Mouse (Mus musculus): ENCODE data around the gene Nxpe4. TPM values are rescaled to one million over a fixed set of nuclear protein-coding genes. Genes with fewer than 3 reads are reported as not detected.
"Not testable (repeated sequence)": the region's sequence is repeated elsewhere in the genome, so short reads cannot be mapped to it uniquely, and the experiment has no call there.

Nxpe4 gene
- polyA plus RNA-seq, 1 experiment from 2014 or later = 8.9 TPM

DNA sequence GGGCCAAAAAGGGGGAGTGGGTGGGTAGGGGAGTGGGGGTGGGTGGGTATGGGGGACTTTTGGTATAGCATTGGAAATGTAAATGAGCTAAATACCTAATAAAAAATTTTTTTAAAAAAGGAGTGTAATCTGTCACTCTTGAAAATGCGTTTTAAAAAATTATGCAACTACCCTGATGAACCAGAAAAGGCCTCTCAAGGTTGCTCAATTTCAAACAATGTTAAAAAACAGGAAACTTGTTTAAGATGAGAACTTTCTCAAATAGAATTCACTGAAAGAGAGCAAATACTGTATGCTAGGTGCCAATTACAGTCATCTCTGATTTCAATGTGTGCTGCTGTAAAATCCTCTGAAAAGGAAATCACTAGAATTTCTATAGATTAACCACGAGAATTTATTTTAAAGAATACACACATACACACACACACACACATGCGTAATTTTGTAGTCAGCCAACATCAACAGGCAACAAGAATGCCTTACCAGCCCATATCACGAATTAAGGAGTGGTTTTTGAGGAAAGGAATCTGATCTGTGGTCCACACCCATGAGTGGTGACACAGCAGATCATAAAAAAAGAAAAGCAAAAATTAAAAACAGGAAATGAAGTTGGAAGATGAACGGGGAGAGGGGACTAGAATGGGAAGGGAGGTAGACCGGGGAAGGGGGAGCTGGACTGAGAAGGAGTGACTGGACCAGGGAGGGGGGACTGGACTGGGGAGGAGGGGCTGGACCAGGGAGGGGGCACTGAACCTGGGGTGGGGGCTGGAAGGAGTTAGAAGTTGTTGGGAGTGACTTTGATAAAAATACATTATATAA, 248.6 kb downstream of the Nxpe4 start:
- no peaks in the 10 kb centered on the region for H3K9me3 ChIP-seq (ENCODE audit: control insufficient read depth, low read length)
- H3K4me3 ChIP-seq (ENCODE audit: low read length) = no peak overlapping the region
- H3K27me3 ChIP-seq (ENCODE audit: control insufficient read depth, insufficient read depth, low read depth, low read length) = no peaks in the 10 kb centered on the region
- no peak overlapping the region for H3K27ac ChIP-seq (ENCODE audit: low read length)
- no peak for ATAC-seq (ENCODE audit: low read depth)
- no peaks in the 10 kb centered on the region for H3K36me3 ChIP-seq (ENCODE audit: control insufficient read depth, insufficient read depth, low read length)
- no peak overlapping the region for H3K4me2 ChIP-seq (ENCODE audit: low read depth, low read length)
- no peak overlapping the region for H3K9ac ChIP-seq (ENCODE audit: low read length)
- 56% methylated on average over 6 of the region's 6 CpGs for WGBS
- H3K4me1 ChIP-seq (replicated peaks; ENCODE audit: control insufficient read depth, insufficient read depth, low read length) = no peaks in the 10 kb centered on the region

DNA sequence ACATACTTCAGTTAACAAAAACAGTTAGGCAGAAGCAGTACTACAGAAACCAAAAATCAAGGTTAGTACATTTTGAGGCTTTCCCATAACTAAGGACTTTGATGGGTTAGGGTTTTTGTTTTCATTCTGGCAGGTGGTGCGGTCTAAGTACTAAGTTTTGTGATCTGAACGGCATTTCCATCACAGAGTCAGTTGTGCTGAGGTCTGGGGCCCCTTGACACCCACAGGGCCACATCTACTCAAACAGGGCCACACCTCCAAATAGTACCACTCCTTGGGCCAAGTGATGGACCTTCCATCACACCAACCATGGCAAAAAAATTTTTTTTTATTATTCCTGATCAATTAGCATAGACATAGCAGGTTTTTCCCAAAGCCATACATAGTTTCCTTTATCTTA, 251.8 kb downstream of the Nxpe4 start:
- WGBS = 80% methylated on average over 2 of the region's 2 CpGs
- Histone ChIP-seq H3K4me1 (replicated peaks; ENCODE audit: control insufficient read depth, insufficient read depth, low read length) (no peaks in the 10 kb centered on the region), H3K9me3 (ENCODE audit: control insufficient read depth, low read length) (no peaks in the 10 kb centered on the region), H3K27ac (ENCODE audit: low read length) (no peak overlapping the region), H3K4me3 (ENCODE audit: low read length) (no peak overlapping the region), H3K4me2 (ENCODE audit: low read depth, low read length) (no peak overlapping the region), H3K9ac (ENCODE audit: low read length) (no peak overlapping the region), H3K36me3 (ENCODE audit: control insufficient read depth, insufficient read depth, low read length) (no peaks in the 10 kb centered on the region), H3K27me3 (ENCODE audit: control insufficient read depth, insufficient read depth, low read depth, low read length) (no peaks in the 10 kb centered on the region)
- no peak for ATAC-seq (ENCODE audit: low read depth)

DNA sequence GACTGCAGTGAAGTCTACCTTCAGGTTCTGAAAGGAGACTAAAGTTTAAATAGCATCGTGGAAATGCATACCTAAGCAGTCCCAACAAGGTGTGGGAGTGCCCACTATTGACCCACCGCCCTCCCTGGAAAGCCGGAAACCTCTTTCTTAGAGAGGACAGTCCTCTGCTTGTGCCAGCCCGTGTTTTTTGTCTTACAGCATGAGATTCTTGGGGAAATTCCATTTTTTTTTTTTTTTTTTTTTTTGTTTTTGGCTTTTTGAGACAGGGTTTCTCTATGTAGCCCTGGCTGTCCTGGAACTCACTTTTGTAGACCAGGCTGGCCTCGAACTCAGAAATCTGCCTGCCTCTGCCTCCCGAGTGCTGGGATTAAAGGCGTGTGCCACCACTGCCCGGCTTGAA, 255.5 kb downstream of the Nxpe4 start:
- not testable (repeated sequence) for H3K9ac ChIP-seq (ENCODE audit: low read length); H3K4me2 ChIP-seq (ENCODE audit: low read depth, low read length); H3K27me3 ChIP-seq (ENCODE audit: control insufficient read depth, insufficient read depth, low read depth, low read length); H3K9me3 ChIP-seq (ENCODE audit: control insufficient read depth, low read length); H3K27ac ChIP-seq (ENCODE audit: low read length); H3K36me3 ChIP-seq (ENCODE audit: control insufficient read depth, insufficient read depth, low read length); H3K4me3 ChIP-seq (ENCODE audit: low read length); ATAC-seq (ENCODE audit: low read depth); H3K4me1 ChIP-seq (replicated peaks; ENCODE audit: control insufficient read depth, insufficient read depth, low read length)
- WGBS = 86% methylated on average over 8 of the region's 8 CpGs

DNA sequence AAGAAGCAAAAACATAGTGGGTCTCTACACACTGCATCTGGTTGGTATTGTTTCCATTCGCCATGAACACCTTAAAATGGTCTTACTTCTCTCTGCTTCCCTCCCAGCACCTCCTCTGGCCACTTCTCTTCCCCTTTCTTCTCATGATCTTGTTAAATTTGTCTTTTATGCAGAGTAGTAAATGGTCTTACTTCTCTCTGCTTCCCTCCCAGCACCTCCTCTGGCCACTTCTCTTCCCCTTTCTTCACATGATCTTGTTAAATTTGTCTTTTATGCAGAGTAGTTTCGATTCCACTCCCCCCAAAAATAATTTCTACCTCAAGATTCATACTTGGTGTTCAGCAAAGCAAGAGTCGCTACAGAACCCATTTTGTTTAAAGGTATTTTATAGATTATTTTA, 256.2 kb downstream of the Nxpe4 start:
- no peak for ATAC-seq (ENCODE audit: low read depth)
- Histone ChIP-seq H3K9me3 (ENCODE audit: control insufficient read depth, low read length) (no peaks in the 10 kb centered on the region), H3K36me3 (ENCODE audit: control insufficient read depth, insufficient read depth, low read length) (no peaks in the 10 kb centered on the region), H3K4me3 (ENCODE audit: low read length) (no peak overlapping the region), H3K27ac (ENCODE audit: low read length) (no peak overlapping the region), H3K4me2 (ENCODE audit: low read depth, low read length) (no peak overlapping the region), H3K9ac (ENCODE audit: low read length) (no peak overlapping the region), H3K4me1 (replicated peaks; ENCODE audit: control insufficient read depth, insufficient read depth, low read length) (no peaks in the 10 kb centered on the region), H3K27me3 (ENCODE audit: control insufficient read depth, insufficient read depth, low read depth, low read length) (no peaks in the 10 kb centered on the region)
- WGBS = 75% methylated on average over 3 of the region's 3 CpGs

DNA sequence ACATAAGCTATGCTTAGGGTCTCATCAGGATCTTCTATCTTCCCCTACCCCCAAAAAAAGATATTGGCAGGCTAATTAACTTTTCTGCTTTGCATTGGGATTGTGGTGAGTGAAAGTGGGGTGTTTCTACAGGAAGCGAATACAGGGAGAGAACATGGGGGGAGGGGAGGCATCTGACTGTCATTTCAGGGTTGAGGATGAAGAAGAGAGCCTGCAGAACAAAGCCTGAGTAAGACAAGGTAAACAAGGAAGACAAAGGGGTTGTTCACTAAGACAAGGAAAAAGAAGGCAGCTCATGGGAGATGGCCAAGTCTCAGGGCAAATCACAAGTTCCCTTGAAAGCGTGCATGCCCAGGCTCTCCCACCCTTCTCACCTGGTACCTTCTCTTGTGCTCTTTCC, 256.6 kb downstream of the Nxpe4 start:
- H3K4me3 ChIP-seq (ENCODE audit: low read length) = no peak overlapping the region
- H3K9me3 ChIP-seq (ENCODE audit: control insufficient read depth, low read length) = no peaks in the 10 kb centered on the region
- no peak for ATAC-seq (ENCODE audit: low read depth)
- no peaks in the 10 kb centered on the region for H3K36me3 ChIP-seq (ENCODE audit: control insufficient read depth, insufficient read depth, low read length)
- no peak overlapping the region for H3K9ac ChIP-seq (ENCODE audit: low read length)
- H3K27ac ChIP-seq (ENCODE audit: low read length) = no peak overlapping the region
- no peaks in the 10 kb centered on the region for H3K4me1 ChIP-seq (replicated peaks; ENCODE audit: control insufficient read depth, insufficient read depth, low read length)
- 52% methylated on average over 2 of the region's 2 CpGs for WGBS
- H3K27me3 ChIP-seq (ENCODE audit: control insufficient read depth, insufficient read depth, low read depth, low read length) = no peaks in the 10 kb centered on the region
- H3K4me2 ChIP-seq (ENCODE audit: low read depth, low read length) = no peak overlapping the region

DNA sequence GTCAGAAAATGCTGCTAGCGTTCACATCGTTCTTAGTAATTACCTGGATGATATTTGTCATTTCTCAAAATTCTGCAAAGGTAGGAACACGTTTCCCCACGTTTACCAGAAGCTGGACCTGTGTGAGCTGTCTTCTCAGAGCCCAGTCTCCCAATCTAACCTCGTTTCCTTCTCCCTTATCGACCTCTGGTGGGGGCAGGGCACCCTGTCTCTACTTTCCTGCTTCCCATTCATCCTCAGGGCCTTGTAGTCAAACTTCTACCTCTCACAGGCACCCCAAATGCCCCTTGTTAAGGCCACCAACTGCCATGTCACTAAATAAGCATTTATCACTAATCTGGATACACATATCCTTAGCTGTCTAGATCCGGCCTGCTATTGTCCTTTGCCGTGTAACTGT, 257.0 kb downstream of the Nxpe4 start:
- WGBS = 57% methylated on average over 8 of the region's 8 CpGs
- Histone ChIP-seq H3K27ac (ENCODE audit: low read length) (no peak overlapping the region), H3K4me1 (replicated peaks; ENCODE audit: control insufficient read depth, insufficient read depth, low read length) (no peaks in the 10 kb centered on the region), H3K36me3 (ENCODE audit: control insufficient read depth, insufficient read depth, low read length) (no peaks in the 10 kb centered on the region), H3K9me3 (ENCODE audit: control insufficient read depth, low read length) (no peaks in the 10 kb centered on the region), H3K4me3 (ENCODE audit: low read length) (no peak overlapping the region), H3K9ac (ENCODE audit: low read length) (no peak overlapping the region), H3K4me2 (ENCODE audit: low read depth, low read length) (no peak overlapping the region), H3K27me3 (ENCODE audit: control insufficient read depth, insufficient read depth, low read depth, low read length) (no peaks in the 10 kb centered on the region)
- no peak for ATAC-seq (ENCODE audit: low read depth)

DNA sequence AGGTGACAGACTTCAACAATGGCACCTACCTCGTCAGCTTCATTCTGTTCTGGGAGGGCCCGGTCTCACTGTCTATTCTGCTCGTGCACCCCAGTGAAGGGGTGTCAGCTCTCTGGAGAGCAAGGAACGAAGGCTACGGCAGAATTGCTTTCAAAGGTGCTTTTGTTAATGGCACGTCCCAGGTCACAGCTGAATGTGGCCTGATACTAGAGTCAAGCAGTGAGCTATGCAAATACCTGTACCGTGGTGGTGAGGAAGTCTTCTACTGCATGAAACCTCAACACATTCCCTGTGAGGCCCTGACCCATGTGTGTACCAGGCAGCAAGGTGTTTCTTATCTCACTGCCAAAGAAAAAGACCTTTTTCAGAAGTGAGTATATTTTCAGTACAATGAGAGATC, 258.6 kb downstream of the Nxpe4 start:
- no peak overlapping the region for H3K4me2 ChIP-seq (ENCODE audit: low read depth, low read length)
- 71% methylated on average over 7 of the region's 7 CpGs for WGBS
- no peaks in the 10 kb centered on the region for H3K9me3 ChIP-seq (ENCODE audit: control insufficient read depth, low read length)
- no peak for ATAC-seq (ENCODE audit: low read depth)
- no peak overlapping the region for H3K27ac ChIP-seq (ENCODE audit: low read length)
- no peak overlapping the region for H3K9ac ChIP-seq (ENCODE audit: low read length)
- no peaks in the 10 kb centered on the region for H3K27me3 ChIP-seq (ENCODE audit: control insufficient read depth, insufficient read depth, low read depth, low read length)
- H3K4me3 ChIP-seq (ENCODE audit: low read length) = no peak overlapping the region
- no peaks in the 10 kb centered on the region for H3K36me3 ChIP-seq (ENCODE audit: control insufficient read depth, insufficient read depth, low read length)
- H3K4me1 ChIP-seq (replicated peaks; ENCODE audit: control insufficient read depth, insufficient read depth, low read length) = no peaks in the 10 kb centered on the region

DNA sequence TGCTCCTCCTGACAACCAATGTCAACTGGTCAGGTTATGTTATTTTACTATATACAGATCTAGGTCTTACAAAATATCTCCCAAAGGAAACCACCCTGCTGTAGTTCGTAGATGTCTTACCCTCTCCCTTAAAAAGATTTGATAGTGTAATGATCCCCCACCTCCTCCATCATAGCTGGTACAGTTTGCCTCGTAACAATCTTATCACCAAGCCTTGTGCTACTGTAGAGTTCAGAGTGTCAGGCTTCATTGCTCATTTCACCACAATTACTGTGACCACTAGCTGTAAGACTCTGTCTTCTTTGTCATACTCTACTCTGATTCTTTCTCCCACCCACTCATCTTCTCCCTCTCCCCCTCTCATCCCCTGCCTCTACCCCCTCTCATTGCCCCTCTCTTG, 259.2 kb downstream of the Nxpe4 start:
- no peaks in the 10 kb centered on the region for H3K4me1 ChIP-seq (replicated peaks; ENCODE audit: control insufficient read depth, insufficient read depth, low read length)
- H3K27ac ChIP-seq (ENCODE audit: low read length) = no peak overlapping the region
- H3K4me2 ChIP-seq (ENCODE audit: low read depth, low read length) = no peak overlapping the region
- H3K9me3 ChIP-seq (ENCODE audit: control insufficient read depth, low read length) = no peaks in the 10 kb centered on the region
- no peaks in the 10 kb centered on the region for H3K36me3 ChIP-seq (ENCODE audit: control insufficient read depth, insufficient read depth, low read length)
- no peak overlapping the region for H3K4me3 ChIP-seq (ENCODE audit: low read length)
- no peaks in the 10 kb centered on the region for H3K27me3 ChIP-seq (ENCODE audit: control insufficient read depth, insufficient read depth, low read depth, low read length)
- ATAC-seq (ENCODE audit: low read depth) = no peak
- H3K9ac ChIP-seq (ENCODE audit: low read length) = no peak overlapping the region
- 62% methylated on average over 2 of the region's 2 CpGs for WGBS

DNA sequence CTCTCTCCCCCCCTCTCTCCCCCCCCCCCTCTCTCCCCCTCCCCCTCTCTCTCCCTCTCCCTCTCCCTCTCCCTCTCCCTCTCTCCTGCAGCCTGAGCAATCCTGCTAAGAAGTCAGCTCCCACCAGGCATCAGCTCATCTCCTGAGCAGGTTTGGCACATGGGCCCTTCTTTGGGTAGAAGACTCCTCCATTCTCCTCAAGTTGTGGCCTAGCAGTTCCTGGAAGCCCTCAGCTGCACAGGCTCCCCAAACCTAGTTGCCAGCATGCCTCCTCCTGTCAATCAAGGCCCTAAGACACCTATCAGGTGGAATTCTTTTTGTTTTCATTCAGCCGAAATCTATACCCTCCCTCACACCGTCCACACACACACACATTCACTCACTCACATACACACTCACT, 259.7 kb downstream of the Nxpe4 start:
- Histone ChIP-seq H3K4me1 (replicated peaks; ENCODE audit: control insufficient read depth, insufficient read depth, low read length) (no peaks in the 10 kb centered on the region), H3K9ac (ENCODE audit: low read length) (no peak overlapping the region), H3K9me3 (ENCODE audit: control insufficient read depth, low read length) (no peaks in the 10 kb centered on the region), H3K27ac (ENCODE audit: low read length) (no peak overlapping the region), H3K36me3 (ENCODE audit: control insufficient read depth, insufficient read depth, low read length) (no peaks in the 10 kb centered on the region), H3K4me2 (ENCODE audit: low read depth, low read length) (no peak overlapping the region), H3K4me3 (ENCODE audit: low read length) (no peak overlapping the region), H3K27me3 (ENCODE audit: control insufficient read depth, insufficient read depth, low read depth, low read length) (no peaks in the 10 kb centered on the region)
- WGBS = 74% methylated on average over 2 of the region's 2 CpGs
- ATAC-seq (ENCODE audit: low read depth) = no peak

DNA sequence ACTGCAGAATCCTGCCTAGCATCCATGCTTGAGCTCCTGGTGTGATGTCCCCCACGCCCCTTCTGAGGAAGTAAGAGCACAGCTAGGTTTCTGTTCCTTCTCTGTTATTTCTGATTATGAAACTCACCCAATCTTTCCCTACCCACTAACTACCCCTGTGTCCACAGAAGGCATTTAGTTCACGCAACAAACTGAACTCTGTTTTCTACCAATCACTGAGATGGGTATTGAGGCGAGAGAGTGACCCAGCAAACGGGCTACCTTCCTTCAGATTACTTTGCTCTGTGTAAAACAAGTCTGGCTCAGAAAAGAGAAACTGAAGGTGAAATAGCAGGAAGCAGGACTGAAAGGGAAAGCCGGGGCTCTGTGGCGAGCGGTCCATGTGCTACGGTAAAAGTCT, 260.6 kb downstream of the Nxpe4 start:
- no peak for ATAC-seq (ENCODE audit: low read depth)
- 75% methylated on average over 8 of the region's 8 CpGs for WGBS
- Histone ChIP-seq H3K36me3 (ENCODE audit: control insufficient read depth, insufficient read depth, low read length) (no peaks in the 10 kb centered on the region), H3K27me3 (ENCODE audit: control insufficient read depth, insufficient read depth, low read depth, low read length) (no peaks in the 10 kb centered on the region), H3K27ac (ENCODE audit: low read length) (no peak overlapping the region), H3K4me2 (ENCODE audit: low read depth, low read length) (no peak overlapping the region), H3K9ac (ENCODE audit: low read length) (no peak overlapping the region), H3K4me1 (replicated peaks; ENCODE audit: control insufficient read depth, insufficient read depth, low read length) (no peaks in the 10 kb centered on the region), H3K4me3 (ENCODE audit: low read length) (no peak overlapping the region), H3K9me3 (ENCODE audit: control insufficient read depth, low read length) (no peaks in the 10 kb centered on the region)
